Mouse (Mus musculus) activated CD4-positive, CD25-positive, alpha-beta regulatory T cell, adult 4 months (primary cell): ENCODE results near the gene Olfr1105. TPM values are rescaled to one million over a fixed set of nuclear protein-coding genes. Genes with fewer than 3 reads are reported as not detected.

Source experiments
- ATAC-seq: one replicate; pipeline ENCODE4 v1.8.0; 2017
- polyA plus RNA-seq, 2 experiments: library from polyadenylated mRNA; unstranded; fragments of 100-300 nt; shearing (Covaris generic); gene quantifications; one replicate each; pipeline ENCODE4 v1.2.1; 2017

The Olfr1105 gene
- polyA plus RNA-seq: not detected

GRCm38 (mm10) chr2:87036431-87036830 is at the start of gene Olfr1105:
Olfr1105 (minus strand) TSS chr2:87036531.
- no peak for ATAC-seq

- ATAC-seq: no peak
These were observed 39.4 kb upstream of the Olfr1105 start, which contains the start of gene Olfr1107 for GRCm38 (mm10) chr2:87075717-87076116. Olfr1107 (minus strand) TSS chr2:87075817.

GRCm38 (mm10) chr2:87052173-87052572 is 15.8 kb upstream of the Olfr1105 start, which contains the start of gene Olfr1106:
Olfr1106 (minus strand) TSS chr2:87052273.
- ATAC-seq: no peak

GRCm38 (mm10) chr2:87026980-87027379 is 9.4 kb downstream of the Olfr1105 start, which contains the start of gene Olfr1104:
Olfr1104 (minus strand) TSS chr2:87027080.
- ATAC-seq: no peak

GRCm38 (mm10) chr2:86998098-86998497 is 38.2 kb downstream of the Olfr1105 start, which contains the start of gene Olfr1102:
Olfr1102 (plus strand) TSS chr2:86998398.
- ATAC-seq: no peak

GRCm38 (mm10) chr2:86991121-86991520 is 45.2 kb downstream of the Olfr1105 start, which contains the start of gene Olfr1101:
Olfr1101 (minus strand) TSS chr2:86991221.
- no peak for ATAC-seq

Other genes starting within 250 kb of the Olfr1105 start
- not detected for gene Olfr141, start 226.5 kb downstream of the Olfr1105 start, polyA plus RNA-seq
- gene Olfr1094, start 211.9 kb downstream of the Olfr1105 start, polyA plus RNA-seq: not detected
- not detected for gene Olfr1095, start 184.8 kb downstream of the Olfr1105 start, polyA plus RNA-seq
- not detected for gene Gm13723, start 161.7 kb downstream of the Olfr1105 start, polyA plus RNA-seq
- not detected for gene Olfr1097, start 144.3 kb downstream of the Olfr1105 start, polyA plus RNA-seq
- not detected for gene Olfr1098, start 112.0 kb downstream of the Olfr1105 start, polyA plus RNA-seq
- gene Olfr1099, start 75.8 kb downstream of the Olfr1105 start, polyA plus RNA-seq: not detected
- gene Olfr1100, start 56.6 kb downstream of the Olfr1105 start, polyA plus RNA-seq: not detected
- not detected for gene Olfr1101, start 45.3 kb downstream of the Olfr1105 start, polyA plus RNA-seq
- not detected for gene Olfr1102, start 38.1 kb downstream of the Olfr1105 start, polyA plus RNA-seq
- not detected for gene Olfr1104, start 9.5 kb downstream of the Olfr1105 start, polyA plus RNA-seq
- not detected for gene Olfr1106, start 15.7 kb upstream of the Olfr1105 start, polyA plus RNA-seq
- not detected for gene Olfr1107, start 39.3 kb upstream of the Olfr1105 start, polyA plus RNA-seq
- gene Olfr1109, start 59.5 kb upstream of the Olfr1105 start, polyA plus RNA-seq: not detected
- not detected for gene Olfr259, start 78.0 kb upstream of the Olfr1105 start, polyA plus RNA-seq
- not detected for gene Olfr1110, start 103.8 kb upstream of the Olfr1105 start, polyA plus RNA-seq
- gene Olfr1111, start 116.1 kb upstream of the Olfr1105 start, polyA plus RNA-seq: not detected
- not detected for gene Olfr1112, start 151.3 kb upstream of the Olfr1105 start, polyA plus RNA-seq
- gene Olfr1113, start 172.4 kb upstream of the Olfr1105 start, polyA plus RNA-seq: not detected
- not detected for gene Olfr1115, start 211.5 kb upstream of the Olfr1105 start, polyA plus RNA-seq
- gene Olfr1116, start 231.0 kb upstream of the Olfr1105 start, polyA plus RNA-seq: under 1 TPM in 1 of 2 experiments, not detected in 1; 0.07 TPM